Mouse (Mus musculus): ENCODE measurements around the gene Aldh4a1. TPM values are rescaled to one million over a fixed set of nuclear protein-coding genes. Genes with fewer than 3 reads are reported as not detected.

Aldh4a1 gene
- polyA plus RNA-seq, 1 experiment: 12.0 TPM

DNA sequence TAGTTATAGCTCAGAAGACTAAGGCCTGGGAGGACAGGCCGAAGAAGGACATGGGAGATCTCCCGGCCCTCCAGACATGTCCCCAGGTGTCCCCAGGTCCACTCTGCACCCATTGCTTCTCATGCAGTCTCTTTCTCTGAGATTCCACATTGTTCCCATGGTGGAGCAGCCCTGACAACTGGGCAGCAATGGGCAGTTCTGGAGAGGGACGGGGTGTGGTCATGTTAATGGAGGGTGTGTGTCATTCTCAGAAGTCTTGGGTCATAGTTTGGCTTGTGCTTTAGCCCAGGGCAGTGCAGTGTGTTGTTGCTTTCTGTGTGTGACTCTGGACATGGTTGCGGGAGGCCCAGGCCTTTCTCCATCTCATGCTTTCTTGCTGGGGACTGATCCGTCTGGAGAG is 15.9 kb upstream of the Aldh4a1 start:
- TF ChIP-seq MYOG (IDR thresholded peaks at IDR 0.05; ENCODE audit: control insufficient read depth in 1 of 3, insufficient read depth in 1 of 3, insufficient read length in 2 of 3, low read depth in 2 of 3) (peak in 1 of 3 experiments; percentile 56), TCF12 (IDR thresholded peaks at IDR 0.05; ENCODE audit: insufficient read depth, poor library complexity, severe bottlenecking) (no peak), TCF3 (IDR thresholded peaks at IDR 0.05; ENCODE audit: insufficient read length, low read depth) (no peak), MAX (IDR thresholded peaks at IDR 0.05; ENCODE audit: low read depth) (no peak)
- H3K27me3 ChIP-seq (ENCODE audit: control insufficient read depth, insufficient read depth, insufficient read length): no peaks in the 10 kb centered on the region
- H3K4me2 ChIP-seq (ENCODE audit: low read depth): no peak overlapping the region
- peaks cover 5% of the 10 kb centered on the region for H3K79me2 ChIP-seq (ENCODE audit: control insufficient read depth, insufficient read depth)
- H3K4me3 ChIP-seq: no peak overlapping the region
- no peak overlapping the region for H3ac ChIP-seq (ENCODE audit: control insufficient read depth, insufficient read length)
- H3K36me3 ChIP-seq (ENCODE audit: control insufficient read depth, insufficient read depth): peaks cover 15% of the 10 kb centered on the region

GRCm38 (mm10) chr4:139608975-139609374 is 13.7 kb upstream of the Aldh4a1 start:
- no peak overlapping the region for H3K4me3 ChIP-seq
- no peak overlapping the region for H3K4me2 ChIP-seq (ENCODE audit: low read depth)
- TF ChIP-seq USF1 (IDR thresholded peaks at IDR 0.05; ENCODE audit: low read depth) (no peak), TCF12 (IDR thresholded peaks at IDR 0.05; ENCODE audit: insufficient read depth, poor library complexity, severe bottlenecking) (no peak), SRF (IDR thresholded peaks at IDR 0.05; ENCODE audit: control insufficient read depth, insufficient read length, low read depth) (no peak), CEBPB (IDR thresholded peaks at IDR 0.05; ENCODE audit: insufficient read depth, poor library complexity, severe bottlenecking) (no peak), E2F4 (IDR thresholded peaks at IDR 0.05; ENCODE audit: insufficient read depth) (no peak), MYOG (IDR thresholded peaks at IDR 0.05; ENCODE audit: control insufficient read depth in 1 of 3, insufficient read depth in 1 of 3, insufficient read length in 2 of 3, low read depth in 2 of 3) (no peak), TCF3 (IDR thresholded peaks at IDR 0.05; ENCODE audit: insufficient read length, low read depth) (no peak), MYOD1 (IDR thresholded peaks at IDR 0.05; ENCODE audit: control insufficient read depth in 1 of 3, insufficient read length in 2 of 3, low read depth in 2 of 3) (no peak), POLR2A (IDR thresholded peaks at IDR 0.05; ENCODE audit: insufficient read length, low read depth) (no peak), POLR2AphosphoS2 (IDR thresholded peaks at IDR 0.05; ENCODE audit: insufficient read length, low read depth) (no peak), MAX (IDR thresholded peaks at IDR 0.05; ENCODE audit: low read depth) (no peak)
- peaks cover 32% of the 10 kb centered on the region for H3K36me3 ChIP-seq (ENCODE audit: control insufficient read depth, insufficient read depth)
- no peaks in the 10 kb centered on the region for H3K79me2 ChIP-seq (ENCODE audit: control insufficient read depth, insufficient read depth)
- H3ac ChIP-seq (ENCODE audit: control insufficient read depth, insufficient read length): no peak overlapping the region
- no peaks in the 10 kb centered on the region for H3K27me3 ChIP-seq (ENCODE audit: control insufficient read depth, insufficient read depth, insufficient read length)

- Histone ChIP-seq H3K36me3 (ENCODE audit: control insufficient read depth, insufficient read depth) (peaks cover 45% of the 10 kb centered on the region), H3K79me2 (ENCODE audit: control insufficient read depth, insufficient read depth) (no peaks in the 10 kb centered on the region), H3K27me3 (ENCODE audit: control insufficient read depth, insufficient read depth, insufficient read length) (no peaks in the 10 kb centered on the region), H3K4me2 (ENCODE audit: low read depth) (no peak overlapping the region), H3K4me3 (no peak overlapping the region), H3ac (ENCODE audit: control insufficient read depth, insufficient read length) (no peak overlapping the region)
- no peak for TF ChIP-seq USF1 (IDR thresholded peaks at IDR 0.05; ENCODE audit: low read depth)
- no peak for TF ChIP-seq TCF12 (IDR thresholded peaks at IDR 0.05; ENCODE audit: insufficient read depth, poor library complexity, severe bottlenecking)
- no peak for TF ChIP-seq MYOD1 (IDR thresholded peaks at IDR 0.05; ENCODE audit: control insufficient read depth in 1 of 3, insufficient read length in 2 of 3, low read depth in 2 of 3)
- no peak for TF ChIP-seq E2F4 (IDR thresholded peaks at IDR 0.05; ENCODE audit: insufficient read depth)
- no peak for TF ChIP-seq SRF (IDR thresholded peaks at IDR 0.05; ENCODE audit: control insufficient read depth, insufficient read length, low read depth)
- TF ChIP-seq REST (IDR thresholded peaks at IDR 0.05; ENCODE audit: insufficient read depth, insufficient read length): no peak
- TF ChIP-seq POLR2A (IDR thresholded peaks at IDR 0.05; ENCODE audit: insufficient read length, low read depth): no peak
- no peak for TF ChIP-seq MYOG (IDR thresholded peaks at IDR 0.05; ENCODE audit: control insufficient read depth in 1 of 3, insufficient read depth in 1 of 3, insufficient read length in 2 of 3, low read depth in 2 of 3)
- no peak for TF ChIP-seq TCF3 (IDR thresholded peaks at IDR 0.05; ENCODE audit: insufficient read length, low read depth)
These were observed 11.7 kb upstream of the Aldh4a1 start for GRCm38 (mm10) chr4:139610954-139611353.

DNA sequence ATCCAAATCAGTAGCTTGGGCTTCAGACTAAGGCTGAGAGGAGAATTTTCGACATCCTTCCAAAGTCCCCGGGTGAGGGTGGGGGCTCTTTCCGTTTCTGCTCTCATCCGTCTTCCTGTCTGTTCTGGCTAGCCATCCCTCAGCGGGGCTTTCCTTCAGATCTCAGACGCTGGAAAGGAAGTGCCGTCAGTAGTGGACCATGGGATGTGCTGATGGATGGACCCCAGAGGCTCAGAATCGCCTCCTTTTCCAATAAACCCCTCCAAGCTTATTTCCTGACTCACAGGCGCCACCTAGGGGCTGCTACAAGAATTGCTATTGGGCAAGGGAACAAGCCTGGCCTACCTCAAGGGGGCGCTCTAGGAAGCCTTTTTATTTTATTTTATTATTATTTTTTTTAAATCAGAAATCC is 11.1 kb upstream of the Aldh4a1 start:
- TF ChIP-seq POLR2A (IDR thresholded peaks at IDR 0.05; ENCODE audit: insufficient read length, low read depth): no peak
- no peak for TF ChIP-seq MAX (IDR thresholded peaks at IDR 0.05; ENCODE audit: low read depth)
- no peak for TF ChIP-seq POLR2AphosphoS2 (IDR thresholded peaks at IDR 0.05; ENCODE audit: insufficient read length, low read depth)
- TF ChIP-seq REST (IDR thresholded peaks at IDR 0.05; ENCODE audit: insufficient read depth, insufficient read length): no peak
- no peak for TF ChIP-seq MYOD1 (IDR thresholded peaks at IDR 0.05; ENCODE audit: control insufficient read depth in 1 of 3, insufficient read length in 2 of 3, low read depth in 2 of 3)
- TF ChIP-seq SRF (IDR thresholded peaks at IDR 0.05; ENCODE audit: control insufficient read depth, insufficient read length, low read depth): no peak
- TF ChIP-seq MYOG (IDR thresholded peaks at IDR 0.05; ENCODE audit: control insufficient read depth in 1 of 3, insufficient read depth in 1 of 3, insufficient read length in 2 of 3, low read depth in 2 of 3): no peak
- no peak for TF ChIP-seq USF1 (IDR thresholded peaks at IDR 0.05; ENCODE audit: low read depth)
- TF ChIP-seq TCF3 (IDR thresholded peaks at IDR 0.05; ENCODE audit: insufficient read length, low read depth): no peak
- no peak for TF ChIP-seq E2F4 (IDR thresholded peaks at IDR 0.05; ENCODE audit: insufficient read depth)
- no peak for TF ChIP-seq CEBPB (IDR thresholded peaks at IDR 0.05; ENCODE audit: insufficient read depth, poor library complexity, severe bottlenecking)
- TF ChIP-seq TCF12 (IDR thresholded peaks at IDR 0.05; ENCODE audit: insufficient read depth, poor library complexity, severe bottlenecking): no peak
- H3ac ChIP-seq (ENCODE audit: control insufficient read depth, insufficient read length): no peak overlapping the region
- H3K36me3 ChIP-seq (ENCODE audit: control insufficient read depth, insufficient read depth): peaks cover 45% of the 10 kb centered on the region
- no peak overlapping the region for H3K4me3 ChIP-seq
- no peaks in the 10 kb centered on the region for H3K27me3 ChIP-seq (ENCODE audit: control insufficient read depth, insufficient read depth, insufficient read length)
- no peaks in the 10 kb centered on the region for H3K79me2 ChIP-seq (ENCODE audit: control insufficient read depth, insufficient read depth)
- H3K4me2 ChIP-seq (ENCODE audit: low read depth): no peak overlapping the region
